Mouse (Mus musculus): Measurements from ENCODE around the gene Slc2a13. TPM values are rescaled to one million over a fixed set of nuclear protein-coding genes. Genes with fewer than 3 reads are reported as not detected.

Gene Slc2a13
- polyA plus RNA-seq, 1 experiment: 0.14 TPM

DNA sequence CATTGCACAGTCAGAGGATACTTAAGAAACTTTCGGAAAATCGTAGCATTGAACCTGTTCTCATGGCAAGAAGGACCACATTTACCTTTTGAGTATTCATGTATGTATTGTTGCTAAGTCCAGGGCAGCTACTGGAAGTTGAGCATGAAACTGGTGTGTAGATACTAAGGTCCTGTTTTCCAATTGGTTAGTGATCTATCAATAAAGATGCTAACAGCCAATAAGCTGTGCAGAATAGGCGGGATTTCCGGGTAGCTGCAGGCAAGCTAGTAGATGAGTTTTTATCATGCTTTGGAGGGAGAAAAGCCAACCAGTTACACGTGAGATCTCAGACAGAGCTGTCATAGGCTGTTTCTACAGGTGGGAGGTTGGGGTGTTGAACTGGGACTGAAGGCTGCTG, 24.2 kb upstream of the Slc2a13 start:
- no peaks in the 10 kb centered on the region for H3K27me3 ChIP-seq (ENCODE audit: control insufficient read depth, insufficient read depth, low read length)
- no peak overlapping the region; the same call in 1 of the 2 replicates for H3K4me3 ChIP-seq (ENCODE audit: control insufficient read depth, low read depth, low read length)
- no peak overlapping the region for H3K27ac ChIP-seq (ENCODE audit: control insufficient read depth, insufficient read depth, low read depth, low read length)
- H3K4me1 ChIP-seq (ENCODE audit: control insufficient read depth, insufficient read depth, low read length): no peaks in the 10 kb centered on the region
- no peak for TF ChIP-seq CTCF (IDR thresholded peaks at IDR 0.05; ENCODE audit: control insufficient read depth, insufficient read depth, insufficient replicate concordance, low read depth, low read length)
- TF ChIP-seq POLR2A (IDR thresholded peaks at IDR 0.05; ENCODE audit: control insufficient read depth, low read depth, low read length): no peak
- H3K36me3 ChIP-seq (ENCODE audit: control insufficient read depth, insufficient read depth, low read length): no peaks in the 10 kb centered on the region

DNA sequence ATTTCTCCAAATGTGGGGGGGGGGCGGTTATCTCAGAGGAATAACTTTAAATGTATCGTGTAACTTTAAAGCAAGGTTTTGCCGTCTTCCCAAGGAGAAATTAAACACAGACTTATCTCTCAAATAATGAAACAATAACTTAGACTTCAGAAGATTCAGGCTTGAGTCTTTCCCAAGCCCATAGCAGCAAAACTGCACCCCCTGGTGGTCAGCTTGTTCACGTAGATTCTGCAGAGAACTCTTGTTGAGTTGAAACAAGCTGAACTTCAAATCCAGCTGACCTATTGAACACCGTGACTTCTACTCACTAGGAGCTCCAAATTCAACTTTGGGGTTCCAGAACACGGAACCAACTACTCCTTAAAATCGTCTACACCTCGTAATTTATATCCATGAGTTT, 1.4 kb upstream of the Slc2a13 start:
- H3K27ac ChIP-seq (ENCODE audit: control insufficient read depth, insufficient read depth, low read depth, low read length): no peak overlapping the region
- no peak for TF ChIP-seq POLR2A (IDR thresholded peaks at IDR 0.05; ENCODE audit: control insufficient read depth, low read depth, low read length)
- peak overlapping the region; percentile 52 for H3K4me3 ChIP-seq (ENCODE audit: control insufficient read depth, low read depth, low read length)
- H3K4me1 ChIP-seq (ENCODE audit: control insufficient read depth, insufficient read depth, low read length): peaks cover 6% of the 10 kb centered on the region
- no peaks in the 10 kb centered on the region for H3K27me3 ChIP-seq (ENCODE audit: control insufficient read depth, insufficient read depth, low read length)
- H3K36me3 ChIP-seq (ENCODE audit: control insufficient read depth, insufficient read depth, low read length): no peaks in the 10 kb centered on the region

DNA sequence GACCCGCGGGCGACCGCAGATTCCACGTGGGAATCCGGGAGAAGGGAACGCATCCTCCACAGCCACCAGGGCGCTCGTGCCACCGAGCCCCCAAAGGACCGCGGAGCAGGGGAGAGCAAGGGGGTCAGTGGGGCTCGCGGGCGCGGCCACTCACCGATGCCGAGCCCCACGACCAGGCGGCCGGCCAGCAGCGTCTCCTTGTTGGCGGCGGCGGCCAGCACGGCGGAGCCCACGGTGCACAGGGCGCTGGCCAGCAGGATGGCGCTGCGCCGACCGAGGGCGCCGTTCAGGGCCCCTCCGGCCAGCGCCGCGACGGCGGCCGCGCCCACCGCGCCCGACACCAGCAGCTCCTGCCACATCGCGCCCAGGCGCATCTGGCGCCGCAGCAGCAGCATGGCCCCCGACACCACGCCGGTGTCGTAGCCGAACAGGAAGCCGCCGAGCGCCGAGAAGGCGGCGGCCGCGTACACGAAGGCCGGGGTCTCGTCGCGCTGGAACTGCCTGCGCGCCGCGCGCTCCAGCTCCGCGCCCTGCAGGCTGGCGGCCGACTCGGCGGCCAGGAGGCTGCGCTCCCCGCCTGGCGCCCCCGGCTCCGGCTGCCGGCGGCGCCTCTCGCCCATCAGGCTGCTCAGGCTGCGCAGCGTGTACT, 516 bp downstream of the Slc2a13 start:
- H3K4me3 ChIP-seq (ENCODE audit: control insufficient read depth, low read depth, low read length): peak overlapping the region; percentile 89
- TF ChIP-seq CTCF (IDR thresholded peaks at IDR 0.05; ENCODE audit: control insufficient read depth, insufficient read depth, insufficient replicate concordance, low read depth, low read length) (no peak), POLR2A (IDR thresholded peaks at IDR 0.05; ENCODE audit: control insufficient read depth, low read depth, low read length) (no peak)

DNA sequence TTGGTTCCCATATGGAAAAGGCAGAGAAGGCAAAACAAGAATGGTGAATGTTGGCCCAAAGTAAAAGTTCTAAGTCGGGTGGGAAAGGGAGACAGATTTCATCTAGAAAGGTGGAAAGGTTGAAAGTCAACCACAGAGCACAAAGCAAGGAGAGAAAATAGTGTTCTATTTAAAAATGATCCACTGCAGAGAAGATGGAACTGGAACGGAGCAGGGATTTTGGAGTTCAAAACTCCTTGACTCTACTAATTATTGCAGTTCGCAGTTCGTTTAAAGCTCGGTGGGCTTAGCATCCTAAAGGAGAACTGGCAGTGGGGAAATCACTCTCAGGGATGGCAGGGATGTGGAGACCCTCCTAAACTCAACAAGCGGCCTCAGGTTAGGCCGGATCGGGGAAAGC, 1.1 kb downstream of the Slc2a13 start:
- Histone ChIP-seq H3K4me1 (ENCODE audit: control insufficient read depth, insufficient read depth, low read length) (peaks cover 6% of the 10 kb centered on the region), H3K27me3 (ENCODE audit: control insufficient read depth, insufficient read depth, low read length) (no peaks in the 10 kb centered on the region), H3K4me3 (ENCODE audit: control insufficient read depth, low read depth, low read length) (peak overlapping the region; percentile 89), H3K27ac (ENCODE audit: control insufficient read depth, insufficient read depth, low read depth, low read length) (no peak overlapping the region), H3K36me3 (ENCODE audit: control insufficient read depth, insufficient read depth, low read length) (no peaks in the 10 kb centered on the region)
- TF ChIP-seq POLR2A (IDR thresholded peaks at IDR 0.05; ENCODE audit: control insufficient read depth, low read depth, low read length) (no peak), CTCF (IDR thresholded peaks at IDR 0.05; ENCODE audit: control insufficient read depth, insufficient read depth, insufficient replicate concordance, low read depth, low read length) (no peak)

More for the DNA sequence above, 516 bp downstream of the Slc2a13 start:
- Histone ChIP-seq H3K36me3 (ENCODE audit: control insufficient read depth, insufficient read depth, low read length) (no peaks in the 10 kb centered on the region), H3K27ac (ENCODE audit: control insufficient read depth, insufficient read depth, low read depth, low read length) (no peak overlapping the region), H3K27me3 (ENCODE audit: control insufficient read depth, insufficient read depth, low read length) (no peaks in the 10 kb centered on the region), H3K4me1 (ENCODE audit: control insufficient read depth, insufficient read depth, low read length) (peaks cover 6% of the 10 kb centered on the region)

DNA sequence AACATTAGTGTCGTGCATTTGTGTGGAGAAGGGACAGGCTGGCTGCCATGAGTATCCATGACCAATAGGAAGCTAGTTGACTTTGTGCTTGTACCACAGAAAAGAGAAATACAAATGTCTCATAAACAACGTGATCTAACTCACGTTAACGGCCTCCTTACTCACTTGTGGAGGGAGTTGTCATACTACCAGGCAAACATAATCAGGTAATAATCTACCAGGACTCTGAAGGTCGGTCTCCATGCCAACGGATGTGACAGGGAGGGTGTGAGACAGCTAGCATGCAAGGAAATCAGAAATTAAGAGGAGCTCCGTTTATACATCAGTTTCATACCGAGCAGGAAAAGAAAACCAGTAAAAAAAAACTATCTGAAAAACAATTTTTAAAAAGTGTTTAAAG, 6.3 kb downstream of the Slc2a13 start:
- H3K4me3 ChIP-seq (ENCODE audit: control insufficient read depth, low read depth, low read length): no peak overlapping the region
- TF ChIP-seq CTCF (IDR thresholded peaks at IDR 0.05; ENCODE audit: control insufficient read depth, insufficient read depth, insufficient replicate concordance, low read depth, low read length) (no peak), POLR2A (IDR thresholded peaks at IDR 0.05; ENCODE audit: control insufficient read depth, low read depth, low read length) (no peak)
- H3K27me3 ChIP-seq (ENCODE audit: control insufficient read depth, insufficient read depth, low read length): no peaks in the 10 kb centered on the region
- H3K4me1 ChIP-seq (ENCODE audit: control insufficient read depth, insufficient read depth, low read length): no peaks in the 10 kb centered on the region
- H3K36me3 ChIP-seq (ENCODE audit: control insufficient read depth, insufficient read depth, low read length): no peaks in the 10 kb centered on the region
- H3K27ac ChIP-seq (ENCODE audit: control insufficient read depth, insufficient read depth, low read depth, low read length): no peak overlapping the region

DNA sequence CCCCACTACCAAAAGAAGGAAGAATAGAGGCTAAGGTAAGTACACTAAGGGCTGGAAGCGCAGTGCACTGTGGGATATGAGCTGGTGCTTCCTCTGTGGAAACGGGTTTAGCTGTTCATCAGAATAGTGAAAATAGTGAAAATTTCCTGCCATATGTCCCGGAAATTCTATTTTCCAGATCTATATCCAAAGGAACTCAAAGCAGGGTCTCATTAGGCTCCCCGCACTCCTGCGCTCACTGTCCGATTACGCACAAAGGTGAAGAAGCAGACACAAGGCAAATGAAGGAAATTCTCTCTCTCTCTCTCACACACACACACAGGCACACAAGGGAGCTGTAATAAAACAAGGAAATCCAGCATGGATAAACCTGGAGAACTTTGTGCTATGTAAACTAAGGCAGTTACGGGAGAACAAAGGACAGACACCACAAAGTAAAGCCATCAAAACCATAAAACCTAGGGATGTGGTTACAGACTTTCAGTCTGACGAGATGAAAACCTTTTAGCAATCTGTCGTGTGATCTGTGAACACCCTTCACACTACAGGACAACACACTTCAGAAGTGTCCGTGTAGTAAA, 7.9 kb downstream of the Slc2a13 start:
- no peaks in the 10 kb centered on the region for H3K4me1 ChIP-seq (ENCODE audit: control insufficient read depth, insufficient read depth, low read length)

DNA sequence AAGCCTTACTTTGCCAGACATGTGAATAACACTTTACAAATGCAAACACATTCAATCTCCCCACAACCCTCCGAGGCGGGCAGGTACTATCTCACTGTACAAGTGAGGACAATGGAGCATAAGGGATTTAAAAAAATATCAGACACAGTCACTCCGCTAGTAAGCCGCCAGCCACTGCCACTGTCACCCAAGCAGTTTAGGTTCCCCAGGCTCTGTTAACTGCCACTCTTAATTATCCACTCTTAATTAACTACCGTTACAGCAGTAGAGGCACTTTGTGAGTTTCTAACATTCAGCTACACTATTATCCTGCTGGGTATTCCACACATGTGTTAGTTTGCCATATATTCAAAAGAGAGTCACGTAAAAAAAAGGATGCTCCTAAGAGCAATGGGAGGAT, 11.3 kb downstream of the Slc2a13 start:
- Histone ChIP-seq H3K27ac (ENCODE audit: control insufficient read depth, insufficient read depth, low read depth, low read length) (no peak overlapping the region), H3K4me1 (ENCODE audit: control insufficient read depth, insufficient read depth, low read length) (no peaks in the 10 kb centered on the region), H3K36me3 (ENCODE audit: control insufficient read depth, insufficient read depth, low read length) (no peaks in the 10 kb centered on the region), H3K4me3 (ENCODE audit: control insufficient read depth, low read depth, low read length) (no peak overlapping the region), H3K27me3 (ENCODE audit: control insufficient read depth, insufficient read depth, low read length) (no peaks in the 10 kb centered on the region)
- TF ChIP-seq POLR2A (IDR thresholded peaks at IDR 0.05; ENCODE audit: control insufficient read depth, low read depth, low read length) (no peak), CTCF (IDR thresholded peaks at IDR 0.05; ENCODE audit: control insufficient read depth, insufficient read depth, insufficient replicate concordance, low read depth, low read length) (no peak)

More for the DNA sequence above, 7.9 kb downstream of the Slc2a13 start:
- TF ChIP-seq POLR2A (IDR thresholded peaks at IDR 0.05; ENCODE audit: control insufficient read depth, low read depth, low read length) (no peak), CTCF (IDR thresholded peaks at IDR 0.05; ENCODE audit: control insufficient read depth, insufficient read depth, insufficient replicate concordance, low read depth, low read length) (no peak)
- Histone ChIP-seq H3K27me3 (ENCODE audit: control insufficient read depth, insufficient read depth, low read length) (no peaks in the 10 kb centered on the region), H3K36me3 (ENCODE audit: control insufficient read depth, insufficient read depth, low read length) (no peaks in the 10 kb centered on the region), H3K27ac (ENCODE audit: control insufficient read depth, insufficient read depth, low read depth, low read length) (no peak overlapping the region), H3K4me3 (ENCODE audit: control insufficient read depth, low read depth, low read length) (no peak overlapping the region)

Data from testis, adult 2 months (tissue).